Mouse (Mus musculus): ENCODE results near the gene Majin. TPM values are rescaled to one million over a fixed set of nuclear protein-coding genes. Genes with fewer than 3 reads are reported as not detected.

Majin gene
- polyA plus RNA-seq, 1 experiment from 2014 or later: not detected

- ATAC-seq (ENCODE audit: low FRiP score, low read depth): no peak
Observed at GRCm38 (mm10) chr19:6267306-6268169, 83.3 kb downstream of the Majin start.

GRCm38 (mm10) chr19:6268170-6268528 lies 84.0 kb downstream of the Majin start:
- Histone ChIP-seq H3K4me1 (peaks cover 17% of the 10 kb centered on the region), H3K9ac (0 out of 2 replicates have a peak overlapping the region, but pooled peaks have one; percentile 0), H3K36me3 (no peaks in the 10 kb centered on the region), H3K4me3 (no peak overlapping the region), H3K27me3 (peaks cover 8% of the 10 kb centered on the region; the same call in 1 of the 2 replicates), H3K4me2 (replicated peaks) (0 out of 2 replicates have a peak overlapping the region, but pooled peaks have one; percentile 9), H3K27ac (no peak overlapping the region), H3K9me3 (no peaks in the 10 kb centered on the region)
- 16% methylated on average over 8 of the region's 8 CpGs for WGBS
- peak; percentile 74 for ATAC-seq (ENCODE audit: low FRiP score, low read depth)

More at GRCm38 (mm10) chr19:6267306-6268169, 83.3 kb downstream of the Majin start:
- Histone ChIP-seq H3K9ac (peak overlapping the region; percentile 0; the same call in 1 of the 2 replicates), H3K36me3 (peaks cover 2% of the 10 kb centered on the region; the same call in 1 of the 2 replicates), H3K4me1 (peaks cover 17% of the 10 kb centered on the region), H3K27me3 (peaks cover 8% of the 10 kb centered on the region; the same call in 1 of the 2 replicates), H3K4me2 (replicated peaks) (no peak overlapping the region), H3K9me3 (no peaks in the 10 kb centered on the region), H3K4me3 (no peak overlapping the region), H3K27ac (no peak overlapping the region)
- 37% methylated on average over 11 of the region's 11 CpGs for WGBS

GRCm38 (mm10) chr19:6268670-6269132 lies 84.5 kb downstream of the Majin start:
- no peak for ATAC-seq (ENCODE audit: low FRiP score, low read depth)
- H3K4me1 ChIP-seq: peaks cover 17% of the 10 kb centered on the region
- no peak overlapping the region for H3K4me3 ChIP-seq
- no peaks in the 10 kb centered on the region for H3K36me3 ChIP-seq
- no peaks in the 10 kb centered on the region for H3K9me3 ChIP-seq
- H3K27me3 ChIP-seq: peaks cover 8% of the 10 kb centered on the region; the same call in 1 of the 2 replicates
- WGBS: 81% methylated on average over 7 of the region's 7 CpGs
- H3K9ac ChIP-seq: no peak overlapping the region
- H3K4me2 ChIP-seq (replicated peaks): no peak overlapping the region
- H3K27ac ChIP-seq: no peak overlapping the region

GRCm38 (mm10) chr19:6269798-6270475 lies 85.7 kb downstream of the Majin start:
- no peaks in the 10 kb centered on the region for H3K36me3 ChIP-seq
- no peaks in the 10 kb centered on the region for H3K9me3 ChIP-seq
- H3K4me2 ChIP-seq (replicated peaks): no peak overlapping the region
- no peak overlapping the region for H3K9ac ChIP-seq
- peaks cover 8% of the 10 kb centered on the region; the same call in 1 of the 2 replicates for H3K27me3 ChIP-seq
- H3K4me3 ChIP-seq: no peak overlapping the region
- ATAC-seq (ENCODE audit: low FRiP score, low read depth): no peak
- 84% methylated on average over 8 of the region's 8 CpGs for WGBS
- peaks cover 17% of the 10 kb centered on the region for H3K4me1 ChIP-seq
- H3K27ac ChIP-seq: no peak overlapping the region

GRCm38 (mm10) chr19:6270661-6271060 lies 86.5 kb downstream of the Majin start:
- Histone ChIP-seq H3K36me3 (no peaks in the 10 kb centered on the region), H3K4me2 (replicated peaks) (no peak overlapping the region), H3K9me3 (no peaks in the 10 kb centered on the region), H3K4me3 (no peak overlapping the region), H3K9ac (peak overlapping the region; percentile 54; the same call in 1 of the 2 replicates), H3K4me1 (peaks cover 21% of the 10 kb centered on the region), H3K27me3 (peaks cover 8% of the 10 kb centered on the region; the same call in 1 of the 2 replicates), H3K27ac (no peak overlapping the region)
- WGBS: 59% methylated on average over 9 of the region's 9 CpGs
- ATAC-seq (ENCODE audit: low FRiP score, low read depth): no peak

GRCm38 (mm10) chr19:6271206-6271605 lies 87.0 kb downstream of the Majin start:
- H3K4me2 ChIP-seq (replicated peaks): no peak overlapping the region
- ATAC-seq (ENCODE audit: low FRiP score, low read depth): no peak
- WGBS: 33% methylated on average over 8 of the region's 8 CpGs
- H3K27me3 ChIP-seq: peaks cover 8% of the 10 kb centered on the region; the same call in 1 of the 2 replicates
- no peak overlapping the region for H3K4me3 ChIP-seq
- peak overlapping the region; percentile 54; the same call in 1 of the 2 replicates for H3K9ac ChIP-seq
- H3K27ac ChIP-seq: no peak overlapping the region
- H3K36me3 ChIP-seq: no peaks in the 10 kb centered on the region
- peaks cover 27% of the 10 kb centered on the region for H3K4me1 ChIP-seq
- no peaks in the 10 kb centered on the region for H3K9me3 ChIP-seq

- 68% methylated on average over 7 of the region's 7 CpGs for WGBS
- no peak for ATAC-seq (ENCODE audit: low FRiP score, low read depth)
- Histone ChIP-seq H3K27me3 (peaks cover 8% of the 10 kb centered on the region; the same call in 1 of the 2 replicates), H3K4me2 (replicated peaks) (no peak overlapping the region), H3K9ac (no peak overlapping the region), H3K4me3 (no peak overlapping the region), H3K27ac (no peak overlapping the region), H3K4me1 (peaks cover 27% of the 10 kb centered on the region), H3K9me3 (no peaks in the 10 kb centered on the region), H3K36me3 (no peaks in the 10 kb centered on the region)
Observed at GRCm38 (mm10) chr19:6272053-6272452, 87.9 kb downstream of the Majin start.

- no peak overlapping the region for H3K4me2 ChIP-seq (replicated peaks)
- 76% methylated on average over 4 of the region's 4 CpGs for WGBS
- no peak for ATAC-seq (ENCODE audit: low FRiP score, low read depth)
Observed at GRCm38 (mm10) chr19:6272738-6273137, 88.5 kb downstream of the Majin start.

GRCm38 (mm10) chr19:6273592-6273991 lies 89.4 kb downstream of the Majin start:
- H3K4me2 ChIP-seq (replicated peaks): no peak overlapping the region
- no peak overlapping the region for H3K9ac ChIP-seq
- H3K27me3 ChIP-seq: peaks cover 8% of the 10 kb centered on the region; the same call in 1 of the 2 replicates
- H3K27ac ChIP-seq: no peak overlapping the region
- H3K4me1 ChIP-seq: peaks cover 26% of the 10 kb centered on the region
- H3K4me3 ChIP-seq: no peak overlapping the region
- ATAC-seq (ENCODE audit: low FRiP score, low read depth): no peak
- WGBS: 66% methylated on average over 4 of the region's 4 CpGs
- H3K9me3 ChIP-seq: no peaks in the 10 kb centered on the region
- H3K36me3 ChIP-seq: no peaks in the 10 kb centered on the region

More at GRCm38 (mm10) chr19:6272738-6273137, 88.5 kb downstream of the Majin start:
- Histone ChIP-seq H3K27ac (no peak overlapping the region), H3K4me3 (no peak overlapping the region), H3K27me3 (peaks cover 8% of the 10 kb centered on the region; the same call in 1 of the 2 replicates), H3K4me1 (peaks cover 23% of the 10 kb centered on the region), H3K9ac (no peak overlapping the region), H3K9me3 (no peaks in the 10 kb centered on the region), H3K36me3 (no peaks in the 10 kb centered on the region)
